Mouse (Mus musculus) urinary bladder, postnatal 10 days (tissue): ENCODE data around the gene Bicral.
"Not testable (repeated sequence)": the region's sequence is repeated elsewhere in the genome, so short reads cannot be mapped to it uniquely, and the experiment has no call there.

Source experiments
- DNase-seq: peaks from one replicate; pipeline ENCODE4 v3.0.0; 2022; ENCODE audit warnings: low spot score

The Bicral gene

DNA sequence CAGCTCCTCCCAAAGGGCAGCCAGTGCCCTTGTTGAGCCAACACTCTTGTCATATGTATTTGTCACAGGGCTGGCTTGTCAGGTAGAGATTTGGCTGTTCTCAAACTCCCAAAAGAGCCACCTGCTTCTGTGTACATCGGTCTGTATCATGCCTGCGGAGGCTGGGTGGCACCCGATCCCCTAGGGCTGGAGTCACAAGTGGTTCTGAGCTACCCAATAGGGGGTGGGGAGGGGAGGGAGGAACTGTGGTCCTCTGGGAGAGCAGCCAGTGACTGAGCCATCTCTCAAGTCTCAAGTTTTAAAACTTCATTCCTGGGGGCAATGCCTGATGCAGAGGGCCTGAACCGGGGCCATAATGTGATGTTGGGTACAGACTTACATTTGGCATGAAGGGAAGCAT, 61.5 kb downstream of the Bicral start:
- no peak for DNase-seq

DNA sequence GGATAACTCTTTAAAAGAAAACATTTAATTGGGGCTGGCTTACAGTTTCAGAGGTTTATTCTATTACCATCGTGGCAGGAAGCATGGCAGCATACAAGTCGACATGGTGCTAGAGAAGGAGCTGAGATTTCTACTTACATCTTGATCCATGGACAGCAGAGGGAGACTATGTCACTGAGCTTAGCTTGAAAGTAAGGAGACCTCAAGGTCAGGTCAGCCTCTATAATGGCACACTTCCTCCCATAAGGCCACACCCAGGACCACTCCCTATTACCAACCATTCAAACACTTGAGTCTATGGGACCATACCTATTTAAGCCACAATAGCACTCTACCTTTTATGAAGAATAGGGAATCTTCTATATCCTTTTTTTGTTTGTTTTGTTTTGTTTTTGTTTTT, 65.3 kb downstream of the Bicral start:
- DNase-seq, result no peak

DNA sequence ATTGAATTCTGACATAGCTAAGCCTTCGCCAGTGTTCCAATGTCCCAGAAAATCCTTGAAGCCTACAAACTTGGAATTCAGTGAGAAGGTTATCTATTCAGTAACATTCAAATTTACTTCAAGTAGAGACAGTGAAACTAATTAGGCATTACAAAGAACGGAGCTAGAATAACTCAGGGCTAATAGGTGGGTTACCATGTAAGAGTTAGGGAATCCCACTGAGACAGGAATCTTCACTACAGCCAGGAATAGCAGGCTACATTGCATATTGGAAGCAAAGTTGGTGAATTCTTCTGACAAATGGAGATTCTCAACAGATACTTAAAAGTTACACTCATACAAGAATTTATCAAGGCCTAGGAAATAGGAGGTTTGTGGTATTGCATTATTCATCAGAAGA, 70.3 kb downstream of the Bicral start:
- not testable (repeated sequence) for DNase-seq

DNA sequence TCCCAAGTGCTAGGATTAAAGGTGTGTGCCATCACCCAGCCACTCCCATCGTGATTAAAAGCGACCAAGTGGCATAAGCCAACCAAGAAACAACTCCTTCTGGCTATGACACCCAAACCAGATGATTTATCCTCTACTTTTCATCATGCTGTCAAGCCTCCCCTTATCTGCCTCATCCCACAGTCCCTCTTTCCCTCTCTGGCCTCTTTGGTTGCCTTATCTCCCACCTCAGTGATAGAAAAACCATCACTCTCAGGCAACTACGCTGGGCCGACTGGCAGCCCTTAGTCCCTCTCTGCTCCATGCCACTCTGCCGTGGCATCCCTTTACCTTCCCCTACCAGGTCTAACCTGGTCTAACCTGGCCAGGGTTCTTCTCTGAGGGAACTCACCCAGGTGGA, 71.3 kb downstream of the Bicral start:
- no peak for DNase-seq

DNA sequence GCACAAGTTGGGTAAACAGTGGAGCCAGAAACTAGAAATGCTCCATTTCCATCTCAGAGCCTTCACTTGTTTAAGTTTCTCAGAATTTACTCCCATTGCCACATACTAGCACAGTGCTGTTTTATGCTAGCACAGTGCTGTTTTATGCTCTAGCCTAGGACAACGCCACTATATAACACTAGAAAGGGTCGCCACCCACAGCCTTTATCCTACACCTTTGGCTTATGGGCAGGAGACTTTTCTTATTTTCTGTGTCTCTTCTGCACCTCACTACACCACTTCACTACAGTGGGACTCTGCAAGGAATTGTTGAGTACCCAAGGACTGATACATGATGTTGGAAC, 75.1 kb downstream of the Bicral start:
- no peak for DNase-seq

DNA sequence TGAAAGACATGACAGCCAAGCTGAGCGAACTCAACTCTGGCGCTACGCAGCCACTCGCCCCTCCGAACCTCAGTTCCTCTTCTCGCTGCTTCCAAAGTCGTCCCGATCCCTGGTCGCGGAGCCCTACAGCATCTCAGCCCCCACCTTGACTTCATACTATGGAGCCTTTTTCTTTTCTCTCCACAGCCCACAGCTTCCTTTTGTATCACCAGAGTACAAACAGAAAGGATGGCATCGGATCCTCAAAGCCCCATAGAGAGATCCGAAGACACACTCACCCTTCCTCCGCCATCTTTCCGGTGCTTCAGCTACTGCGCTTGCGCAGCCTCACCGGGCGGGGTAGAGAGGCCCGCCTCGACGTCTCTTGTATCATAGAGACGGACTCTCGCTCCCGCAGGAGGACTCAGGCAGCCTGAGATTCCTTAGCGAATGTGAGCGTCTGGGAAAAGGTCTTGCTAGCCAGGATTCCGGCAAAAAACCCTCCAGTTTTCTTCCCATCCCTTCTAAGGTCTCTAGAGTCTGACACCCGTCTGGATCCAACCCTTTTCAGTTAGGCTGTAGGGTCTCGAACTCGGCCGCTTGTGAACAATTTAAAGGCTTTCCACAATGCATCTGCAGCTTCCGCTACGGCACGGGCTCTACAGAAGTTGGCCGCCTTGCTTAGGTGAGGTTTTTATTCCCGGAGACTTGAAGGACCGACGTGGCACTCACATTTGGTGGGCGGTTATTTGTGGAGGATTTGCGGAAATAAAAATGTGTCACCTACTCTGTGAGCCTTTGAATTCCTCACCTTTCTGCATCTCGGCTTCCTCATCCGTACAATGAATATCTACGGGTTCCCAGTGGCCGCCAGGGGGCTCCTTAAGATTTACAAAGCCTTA, 75.7 kb downstream of the Bicral start, which contains the start of gene Rpl7l1:
TSS of gene Rpl7l1 (minus strand) at position 332 of the 881 bp plus-strand sequence.
- peak; percentile 65 for DNase-seq

DNA sequence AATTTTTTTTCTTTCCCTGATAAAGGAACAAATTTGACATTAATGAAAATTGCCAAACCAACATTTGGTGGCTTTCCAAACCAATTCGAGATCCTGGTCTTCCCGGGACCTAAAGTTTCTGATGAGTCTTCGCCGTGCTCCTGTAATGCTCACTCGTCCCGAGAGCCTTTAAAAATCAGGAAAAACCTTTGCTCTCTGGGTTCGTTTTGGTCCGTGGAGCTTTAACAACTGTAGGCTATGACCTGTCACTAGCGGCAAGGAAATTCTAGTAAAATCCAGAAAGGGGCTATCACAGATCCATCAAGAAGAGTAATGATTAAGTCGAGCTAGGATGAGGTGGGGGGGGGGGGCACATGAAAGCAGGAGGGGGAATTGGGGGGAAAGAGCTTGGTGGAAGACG, 76.4 kb downstream of the Bicral start:
- no peak for DNase-seq

DNA sequence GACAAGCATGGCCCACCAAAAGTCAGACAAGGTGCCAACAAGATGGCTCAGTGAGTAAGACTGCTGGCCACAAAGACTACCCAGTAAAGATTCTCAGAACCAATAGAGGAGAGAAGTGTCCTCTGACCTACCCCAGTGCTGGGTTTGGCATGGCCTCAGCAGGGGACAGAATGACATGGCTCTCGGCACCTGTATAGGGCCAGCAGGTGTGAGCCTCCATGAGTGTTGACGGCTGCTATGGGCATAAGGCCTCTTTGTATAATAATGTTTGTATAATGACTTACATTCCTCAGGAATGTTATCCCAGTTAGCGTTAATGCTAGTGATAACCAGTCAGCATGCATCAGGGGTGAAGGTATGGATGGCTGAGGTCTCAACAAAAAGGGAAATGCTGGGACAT, 82.2 kb downstream of the Bicral start:
- no peak for DNase-seq

DNA sequence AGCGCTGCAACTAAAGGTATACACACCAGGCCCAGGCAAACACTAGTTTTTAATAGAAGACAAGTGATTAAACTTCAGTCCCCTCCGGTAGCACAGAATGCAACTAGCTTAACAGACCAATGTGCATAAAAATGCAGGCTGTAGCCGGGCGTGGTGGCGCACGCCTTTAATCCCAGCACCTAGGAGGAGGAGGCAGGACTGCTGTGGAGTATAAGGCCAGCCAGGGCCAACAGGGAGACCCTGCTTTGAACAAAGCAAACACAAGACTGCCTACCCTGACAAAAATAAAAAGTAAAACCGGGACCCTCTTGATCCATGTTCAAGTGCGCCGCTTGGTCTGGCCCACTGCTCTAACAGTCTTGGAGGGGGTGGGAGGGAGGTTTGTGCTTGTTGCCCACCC, 83.2 kb downstream of the Bicral start:
- no peak for DNase-seq

DNA sequence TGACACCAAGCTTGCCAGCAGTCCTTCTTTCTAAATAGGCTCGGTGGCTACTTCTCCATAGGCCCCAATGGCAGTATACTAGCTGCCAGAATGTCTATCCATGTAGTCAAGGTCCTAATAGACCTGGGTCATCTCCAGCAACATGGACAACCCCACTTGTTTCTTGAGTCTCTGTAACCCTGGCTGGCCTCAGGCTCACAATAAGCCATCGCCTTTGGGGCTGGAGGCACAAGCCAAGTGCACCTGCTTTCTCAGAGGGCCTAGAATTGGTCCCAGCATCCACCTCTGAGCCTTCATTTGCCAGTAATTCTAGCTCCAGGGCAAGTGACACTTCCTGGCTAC, 84.2 kb downstream of the Bicral start:
- DNase-seq, result no peak

DNA sequence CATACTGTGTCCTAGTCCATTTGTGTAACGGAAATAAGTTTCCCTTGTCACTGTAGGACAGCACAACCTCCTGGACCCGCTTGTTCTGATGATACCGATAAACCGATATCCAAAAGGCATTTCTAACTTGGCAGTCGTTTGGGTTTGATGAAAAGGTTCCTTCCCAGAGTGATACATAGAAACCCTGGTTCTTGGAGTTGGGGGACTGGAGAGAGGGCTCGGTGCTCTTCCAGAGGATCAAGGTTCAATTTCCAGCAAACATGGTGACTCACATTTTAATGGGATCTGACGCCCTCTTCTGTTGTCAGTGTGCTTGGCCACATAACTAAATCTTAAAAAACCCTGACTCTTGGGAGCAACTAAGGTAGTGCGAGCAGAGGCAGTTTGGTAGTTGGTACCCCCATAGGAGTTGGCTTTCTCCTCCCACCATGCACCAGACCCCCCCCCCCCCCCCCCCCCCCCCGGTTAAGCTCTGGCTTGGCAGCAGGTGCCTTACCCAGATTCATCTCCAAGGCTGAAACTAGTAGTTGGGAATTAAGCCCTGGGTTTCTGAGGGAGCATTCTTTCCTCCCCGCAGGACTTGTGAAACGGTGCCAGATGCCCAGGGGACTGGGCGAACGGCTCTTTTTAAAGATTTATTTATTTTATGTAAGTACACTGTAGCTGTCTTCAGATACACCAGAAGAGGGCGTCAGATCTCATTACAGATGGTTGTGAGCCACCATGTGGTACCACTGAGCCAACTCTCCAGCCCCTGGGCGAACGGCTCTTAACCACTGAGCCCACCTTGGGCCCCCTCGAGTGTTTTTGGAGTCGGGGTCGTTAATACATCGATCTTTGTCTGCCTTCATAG, 84.8 kb downstream of the Bicral start:
- DNase-seq, result no peak

DNA sequence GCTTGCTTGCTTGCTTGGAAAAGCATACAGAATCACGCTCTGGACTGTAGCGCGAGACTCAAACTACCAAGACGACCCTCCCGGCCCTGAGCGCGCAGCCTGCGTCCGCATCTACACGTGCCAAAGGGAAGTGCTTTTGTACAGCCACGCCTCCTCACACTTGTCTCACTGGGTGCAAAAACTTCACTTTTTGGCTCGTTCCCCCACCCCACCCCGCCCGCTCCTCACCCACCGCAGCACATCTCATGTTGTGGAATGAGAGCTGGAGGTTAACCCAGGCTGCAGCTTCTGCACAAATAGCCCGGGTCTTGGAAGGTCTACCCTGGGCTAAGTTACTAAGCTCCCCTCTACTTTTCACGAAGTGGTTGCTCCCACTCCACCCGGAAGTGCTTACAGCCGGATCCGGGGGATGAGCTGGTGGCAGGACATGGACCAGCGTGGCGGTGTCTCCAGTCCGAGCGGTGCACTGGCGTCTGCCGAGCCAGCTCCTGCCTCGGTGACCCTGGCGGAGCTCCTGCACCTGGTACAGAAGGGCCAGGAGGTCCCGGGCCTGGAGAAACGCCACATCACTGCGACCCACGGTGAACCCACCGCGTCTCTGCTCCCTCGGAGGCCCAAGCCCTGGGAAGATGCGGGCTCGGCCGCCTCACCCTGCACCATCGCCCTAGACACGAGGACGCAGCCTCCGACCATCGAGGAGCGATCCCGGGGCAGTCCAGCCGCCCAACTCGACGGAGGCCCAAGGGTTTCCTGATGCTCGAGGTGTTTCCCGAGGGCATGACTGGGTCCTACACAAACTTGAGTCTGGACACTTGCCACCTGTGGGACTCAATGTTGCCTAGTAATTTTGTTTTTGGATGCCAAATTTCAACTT, 85.6 kb downstream of the Bicral start, which contains the start of gene 2310039H08Rik:
TSS of gene 2310039H08Rik (plus strand) at position 232 of the 874 bp plus-strand sequence.
- peak; percentile 43 for DNase-seq

DNA sequence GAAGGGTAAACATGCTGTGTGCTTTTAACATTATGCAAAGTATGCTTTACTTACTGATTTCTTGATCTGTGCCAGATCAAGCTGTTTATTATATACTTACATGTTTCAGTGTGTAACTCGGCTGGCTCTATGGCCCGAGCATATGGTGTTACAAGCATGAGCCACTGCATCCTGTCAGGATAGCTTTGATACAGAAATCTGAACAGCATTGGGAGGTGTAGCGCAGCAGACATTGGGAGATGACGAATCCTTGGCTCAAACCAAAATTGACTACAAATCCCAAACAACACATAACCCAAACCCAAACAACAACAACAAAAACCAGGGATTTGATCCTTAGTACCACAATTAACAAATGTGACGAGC, 86.3 kb downstream of the Bicral start:
- DNase-seq, result no peak

DNA sequence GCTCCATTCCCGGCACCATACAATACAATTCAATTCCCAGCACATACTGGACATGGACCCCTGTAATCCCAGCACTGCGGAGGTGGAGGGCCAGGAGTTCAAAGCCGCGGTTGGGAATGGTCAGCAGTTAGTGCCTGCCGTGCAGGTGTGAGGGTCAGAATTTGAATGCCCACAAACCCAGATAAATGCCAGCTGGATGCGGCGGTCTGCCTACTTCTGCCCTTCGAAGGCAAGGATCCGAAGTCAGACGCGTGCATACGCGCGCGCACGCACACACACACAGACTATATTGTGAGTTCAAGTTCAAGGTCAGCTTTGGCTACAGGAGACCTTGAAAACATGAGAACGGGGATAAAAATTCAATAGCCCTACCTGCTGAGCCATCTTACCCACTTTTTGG, 86.7 kb downstream of the Bicral start:
- no peak for DNase-seq

DNA sequence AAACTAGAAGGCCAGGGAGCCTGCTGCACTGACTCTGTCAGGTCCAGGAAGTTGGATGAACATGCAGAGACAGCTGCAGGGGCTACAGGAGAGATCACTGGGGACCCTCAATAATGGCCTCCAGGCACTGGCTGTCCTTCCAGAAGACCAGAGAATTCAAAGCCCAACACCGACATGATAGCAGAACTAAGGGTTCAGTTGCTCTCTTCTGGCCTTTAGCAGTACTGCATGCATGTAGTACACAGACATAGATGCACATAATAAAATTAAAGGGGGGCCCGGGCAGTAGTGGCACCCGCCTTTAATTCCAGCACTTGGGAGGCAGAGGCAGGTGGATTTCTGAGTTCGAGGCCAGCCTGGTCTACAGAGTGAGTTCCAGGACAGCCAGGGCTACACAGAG, 87.3 kb downstream of the Bicral start:
- DNase-seq, result no peak

DNA sequence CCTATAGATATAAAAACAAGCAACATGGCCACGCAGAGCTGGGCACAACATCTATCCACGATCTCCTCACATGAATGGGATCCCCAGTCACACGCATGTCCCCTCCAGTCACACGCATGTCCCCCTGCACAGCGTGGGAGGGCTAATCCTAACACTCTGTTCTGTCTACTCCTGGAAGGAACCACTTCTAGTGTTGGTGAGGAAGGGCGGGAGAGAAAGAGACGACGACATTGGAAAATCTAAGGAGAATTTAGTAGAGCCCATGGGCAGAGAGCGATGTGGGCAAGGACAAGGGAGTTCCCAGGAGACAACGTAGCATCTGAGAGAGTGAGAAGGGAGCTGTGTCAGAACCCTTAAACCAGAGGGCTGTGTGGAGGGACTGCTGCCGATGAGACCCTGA, 87.7 kb downstream of the Bicral start:
- no peak for DNase-seq

DNA sequence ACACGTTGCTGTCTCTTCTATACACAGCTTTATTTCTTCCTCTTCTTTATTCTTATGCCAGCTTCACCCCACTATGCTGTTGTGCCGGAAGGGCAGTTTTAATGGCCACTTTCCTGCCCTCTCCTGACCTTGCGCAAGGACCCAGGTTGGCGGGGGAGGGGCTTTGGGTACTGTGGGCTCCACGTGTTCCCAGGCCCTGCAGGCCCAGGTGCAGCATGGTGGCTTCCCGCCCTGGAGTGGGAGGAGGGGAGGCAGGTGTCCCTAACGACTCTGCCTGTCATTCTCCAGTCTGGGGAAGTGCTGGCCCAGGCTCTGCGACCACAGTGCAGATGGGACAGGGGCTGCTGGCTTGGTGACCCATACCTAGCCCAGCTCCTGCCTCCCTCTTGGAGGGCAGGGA, 90.4 kb downstream of the Bicral start:
- no peak for DNase-seq

DNA sequence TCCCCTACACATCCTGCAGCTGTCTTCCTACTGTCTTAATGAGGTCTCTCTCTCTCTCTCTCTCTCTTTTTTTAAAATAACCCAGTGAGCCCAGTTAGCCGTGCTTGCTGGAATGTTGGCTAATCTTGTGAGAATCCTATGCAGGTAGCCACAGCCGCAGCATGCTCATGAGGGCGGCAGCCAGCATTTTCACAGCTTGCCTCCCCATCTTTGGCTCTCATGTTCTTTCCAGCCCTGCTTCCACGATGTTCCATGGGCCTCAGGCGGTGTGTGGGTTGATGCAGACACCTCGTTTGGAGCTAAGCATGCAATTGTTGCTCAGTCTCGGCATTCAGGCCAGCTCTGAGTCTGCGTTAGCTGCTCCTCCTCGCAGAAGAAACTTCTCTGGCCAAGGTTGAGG, 93.4 kb downstream of the Bicral start:
- DNase-seq, result not testable (repeated sequence)

DNA sequence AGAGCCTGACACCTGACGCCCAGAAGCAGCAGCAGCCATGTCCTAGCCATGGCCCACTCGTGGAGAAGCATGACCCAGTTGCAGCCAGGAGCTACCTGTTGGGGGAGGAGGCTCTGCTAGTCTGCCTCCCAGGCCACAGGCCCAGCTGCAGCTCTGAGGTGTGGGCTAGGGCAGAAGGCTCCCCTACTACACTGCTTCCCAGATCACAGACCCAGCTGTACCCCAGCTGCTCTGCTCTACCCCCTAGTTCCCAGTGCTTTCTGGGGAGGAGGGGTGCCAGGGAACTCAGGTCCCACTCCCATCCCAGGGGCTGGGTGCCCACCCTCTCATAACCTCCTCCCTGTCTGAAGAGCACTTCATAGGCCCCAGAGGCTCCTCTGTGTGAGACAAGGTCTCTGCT, 94.7 kb downstream of the Bicral start, which contains the start of gene Ptcra:
TSS of gene Ptcra (minus strand) at position 169 of the 400 bp plus-strand sequence.
- no peak for DNase-seq

DNA sequence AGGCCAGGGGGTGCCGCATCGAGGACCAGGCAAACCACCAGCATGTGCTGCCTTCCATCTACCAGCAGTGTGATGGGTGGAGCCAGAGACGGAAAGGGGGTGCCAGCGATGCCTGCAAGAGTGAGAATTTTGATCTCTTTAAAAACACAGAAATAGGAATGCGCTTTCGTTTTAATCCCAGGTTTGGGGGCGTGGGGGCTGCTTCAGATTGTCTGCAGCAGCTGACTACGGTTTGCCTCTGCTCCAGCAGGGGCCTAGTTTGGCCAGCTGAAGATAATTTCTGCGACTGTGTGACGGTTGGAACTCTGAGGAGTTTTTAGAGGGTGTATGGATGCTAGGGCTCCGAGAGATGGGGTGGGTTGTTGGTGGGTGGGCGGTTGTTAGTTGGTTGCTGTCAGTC, 99.5 kb downstream of the Bicral start:
- DNase-seq, result no peak

DNA sequence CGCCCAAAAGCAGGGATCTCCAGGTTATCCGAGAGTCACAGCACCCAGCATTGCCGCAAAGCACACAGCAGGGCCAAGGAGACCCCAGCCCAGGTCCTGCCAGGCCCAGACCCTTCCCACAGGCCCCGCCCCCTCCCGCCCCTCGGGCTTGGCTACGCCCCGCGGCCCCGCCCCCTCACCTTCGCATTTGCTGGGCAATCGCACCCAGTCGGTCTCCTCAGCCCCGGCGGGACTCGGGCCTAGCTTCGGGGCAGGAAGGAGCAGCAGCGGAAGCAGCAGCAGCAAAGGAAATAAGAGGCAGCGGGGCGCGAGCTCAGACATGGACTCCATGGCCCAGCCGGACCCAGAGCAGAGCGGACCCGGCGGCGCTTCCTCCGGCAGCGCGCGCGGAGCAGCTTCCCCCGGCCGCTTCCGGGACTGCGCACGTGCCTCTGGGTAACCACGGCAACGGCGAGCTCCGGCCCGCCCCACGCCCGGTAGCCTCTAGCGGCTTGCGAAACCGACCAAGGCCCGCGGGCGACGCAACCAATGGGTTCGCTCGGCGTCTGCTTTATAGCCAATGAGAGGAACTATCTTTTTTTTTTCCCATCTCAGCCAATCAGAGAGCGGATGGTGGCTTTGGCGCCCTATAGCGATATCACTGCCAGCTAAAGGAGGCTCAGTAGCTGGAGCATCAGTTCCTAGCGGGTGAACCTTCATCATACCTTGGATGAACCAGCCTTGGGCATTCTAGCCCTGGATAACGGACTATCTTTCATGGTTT, 106.3 kb downstream of the Bicral start, which contains the start of gene Cnpy3:
TSS of gene Cnpy3 (minus strand) at position 421 of the 763 bp plus-strand sequence.
- peak; percentile 93 for DNase-seq
